Mouse (Mus musculus): ENCODE measurements around the gene Cpt1b.

GRCm38 (mm10) chr15:89425711-89426121, at the start of gene Cpt1b:
- no peak for TF ChIP-seq CTCF (IDR thresholded peaks at IDR 0.05; ENCODE audit: insufficient read depth, low read length)
- no peak for TF ChIP-seq POLR2A (IDR thresholded peaks at IDR 0.05; ENCODE audit: borderline replicate concordance, extremely low read depth, low read depth, low read length)
